Mouse (Mus musculus): ENCODE results near the gene Slc25a41.

The Slc25a41 gene

GRCm38 (mm10) chr17:57038978-57039377 is 2.5 kb downstream of the Slc25a41 start:
- peak; percentile 13 for DNase-seq

GRCm38 (mm10) chr17:57032854-57033253 is 8.6 kb downstream of the Slc25a41 start:
- DNase-seq: no peak

- DNase-seq: peak; percentile 98
These were observed 9.6 kb downstream of the Slc25a41 start for GRCm38 (mm10) chr17:57031661-57032420.

- peak; percentile 35 for DNase-seq
These were observed 10.4 kb downstream of the Slc25a41 start, which contains the start of gene Khsrp for GRCm38 (mm10) chr17:57030931-57031660. Khsrp (minus strand) TSS chr17:57031522.

GRCm38 (mm10) chr17:57029691-57030090 is 11.8 kb downstream of the Slc25a41 start:
- no peak for DNase-seq

GRCm38 (mm10) chr17:57027471-57027870 is 14.0 kb downstream of the Slc25a41 start:
- no peak for DNase-seq

- no peak for DNase-seq
These were observed 20.5 kb downstream of the Slc25a41 start for GRCm38 (mm10) chr17:57020960-57021359.

GRCm38 (mm10) chr17:57019693-57020092 is 21.8 kb downstream of the Slc25a41 start:
- no peak for DNase-seq

GRCm38 (mm10) chr17:57012245-57012795 is 29.1 kb downstream of the Slc25a41 start:
- DNase-seq: no peak

- peak; percentile 92 for DNase-seq
These were observed 30.0 kb downstream of the Slc25a41 start, which contains the start of the genes Gtf2f1 and Gm17949 for GRCm38 (mm10) chr17:57011236-57012141. Gtf2f1 (minus strand) TSS chr17:57011288. Gm17949 (plus strand) TSS chr17:57011469.

- DNase-seq: no peak
These were observed 30.6 kb downstream of the Slc25a41 start for GRCm38 (mm10) chr17:57010911-57011235.

GRCm38 (mm10) chr17:57007137-57007905 is 34.1 kb downstream of the Slc25a41 start:
- no peak for DNase-seq

GRCm38 (mm10) chr17:57003994-57004393 is 37.5 kb downstream of the Slc25a41 start:
- no peak for DNase-seq

- DNase-seq: no peak
These were observed 40.2 kb downstream of the Slc25a41 start for GRCm38 (mm10) chr17:57001228-57001627.

- no peak for DNase-seq
These were observed 41.4 kb downstream of the Slc25a41 start, which contains the start of gene Pspn for GRCm38 (mm10) chr17:56999968-57000609. Pspn (minus strand) TSS chr17:57000018.

GRCm38 (mm10) chr17:56999414-56999813 is 42.0 kb downstream of the Slc25a41 start:
- DNase-seq: no peak

GRCm38 (mm10) chr17:56997029-56997667 is 44.3 kb downstream of the Slc25a41 start, which contains the start of gene Alkbh7:
Alkbh7 (plus strand) TSS chr17:56997339.
- DNase-seq: peak; percentile 95

- no peak for DNase-seq
These were observed 44.9 kb downstream of the Slc25a41 start for GRCm38 (mm10) chr17:56996506-56996905.

GRCm38 (mm10) chr17:56995046-56995445 is 46.4 kb downstream of the Slc25a41 start:
- DNase-seq: no peak

GRCm38 (mm10) chr17:56990966-56991365 is 50.5 kb downstream of the Slc25a41 start:
- DNase-seq: no peak

Measured in lung, postnatal 14 days (tissue).